Mouse (Mus musculus): Measurements from ENCODE around the gene Chst11.

- no peak for TF ChIP-seq GATA1 (IDR thresholded peaks at IDR 0.05; ENCODE audit: borderline replicate concordance, low read length)
- TF ChIP-seq FLI1 (IDR thresholded peaks at IDR 0.05; ENCODE audit: low read length) = no peak
Observed at GRCm38 (mm10) chr10:82958218-82958761, 27.0 kb upstream of the Chst11 start.

All from megakaryocyte, embryonic 14.5 days (primary cell).